In the genomic region with DNA sequence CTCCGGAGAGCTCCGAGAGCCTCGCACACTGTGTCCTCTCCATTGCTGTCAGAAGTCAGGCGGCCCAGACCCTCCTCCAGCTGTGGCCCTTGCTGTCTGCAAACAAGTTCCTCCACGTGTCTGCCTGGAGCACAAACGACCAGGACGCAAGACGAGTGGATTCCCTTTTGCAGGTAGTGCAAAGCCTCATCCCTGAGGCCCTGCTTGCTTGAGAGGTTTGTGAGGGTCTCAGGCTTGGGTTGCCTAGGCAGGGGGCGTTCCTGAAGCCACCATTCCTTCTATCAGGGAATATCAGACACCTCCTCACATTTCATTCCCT, we compare ENCODE assay signal across 9 mouse cellular contexts. TPM values are rescaled to one million over a fixed set of nuclear protein-coding genes. Genes with fewer than 3 reads are reported as not detected.
DNase-seq lines count a peak whose midpoint lies in the region; ATAC-seq lines count a peak whose summit lies in the region.
"Had no signal": no experiment of that assay in that cellular context is flagged by ENCODE, and none has a peak within 500 bp of the region (broad histone marks: within the 10 kb centered on the region; RNA-seq: fewer than 3 reads in every experiment).

No protein-coding gene starts in this region.

- no peak overlapping the region for H3K9ac ChIP-seq in heart, embryonic 14.5 days (ENCODE audit: low read length)
- H3K9ac ChIP-seq in hindbrain, embryonic 13.5 days = peak overlapping the region; percentile 56
- H3K9ac ChIP-seq in midbrain, embryonic 12.5 days (replicated peaks) = no peak overlapping the region

- no peaks in the 10 kb centered on the region for H3K9me3 ChIP-seq in heart, embryonic 14.5 days (ENCODE audit: control insufficient read depth, low read length)
- no peaks in the 10 kb centered on the region for H3K9me3 ChIP-seq in hindbrain, embryonic 13.5 days
- no peaks in the 10 kb centered on the region for H3K9me3 ChIP-seq in midbrain, embryonic 12.5 days

- ATAC-seq in heart, embryonic 14.5 days (ENCODE audit: insufficient number of reproducible peaks, insufficient read depth, low FRiP score, low read depth) = no peak
- ATAC-seq in hindbrain, embryonic 13.5 days (ENCODE audit: low FRiP score) = no peak
- no peak for ATAC-seq in midbrain, embryonic 12.5 days (ENCODE audit: low FRiP score, low read depth)
- ATAC-seq in inflammation-experienced regulatory T-cells, adult 6 months = no peak

- peak overlapping the region; percentile 74 for H3K4me2 ChIP-seq in heart, embryonic 14.5 days (ENCODE audit: low read length)
- H3K4me2 ChIP-seq in hindbrain, embryonic 13.5 days = peak overlapping the region; percentile 76
- H3K4me2 ChIP-seq in midbrain, embryonic 12.5 days (replicated peaks) = peak overlapping the region; percentile 64

- no peak overlapping the region for H3K27ac ChIP-seq in heart, embryonic 14.5 days (replicated peaks in 1 of 2; ENCODE audit: control insufficient read depth in 1 of 2, insufficient read depth in 1 of 2, low read depth in 2 of 2, low read length in 2 of 2)
- H3K27ac ChIP-seq in hindbrain, embryonic 13.5 days = no peak overlapping the region
- no peak overlapping the region for H3K27ac ChIP-seq in midbrain, embryonic 12.5 days (replicated peaks)

- H3K4me3 ChIP-seq in heart, embryonic 14.5 days (ENCODE audit: control insufficient read depth in 1 of 2, insufficient read depth in 1 of 2, low read depth in 1 of 2, low read length in 2 of 2) = peak overlapping the region in 1 of 2 experiments; percentile 31; a peak in 2 of 4 replicates
- peak overlapping the region; percentile 44 for H3K4me3 ChIP-seq in hindbrain, embryonic 13.5 days
- peak overlapping the region; percentile 39 for H3K4me3 ChIP-seq in midbrain, embryonic 12.5 days

- peaks cover 0 to 7% of the 10 kb centered on the region in 2 experiments; a peak in 2 of 4 replicates for H3K4me1 ChIP-seq in heart, embryonic 14.5 days (ENCODE audit: control insufficient read depth in 2 of 2, insufficient read depth in 2 of 2, low read length in 2 of 2)
- peaks cover 11% of the 10 kb centered on the region for H3K4me1 ChIP-seq in hindbrain, embryonic 13.5 days (replicated peaks)
- H3K4me1 ChIP-seq in midbrain, embryonic 12.5 days = peaks cover 8% of the 10 kb centered on the region

- no peak for DNase-seq in heart, postnatal 36 days
- peak; percentile 62 for DNase-seq in R1 (ENCODE audit: low read depth, low spot score)
- no peak for DNase-seq in urinary bladder, postnatal 36 days (ENCODE audit: low spot score in 2 of 2)
- no peak for DNase-seq in adrenal gland, adult 18-20 months (ENCODE audit: low spot score in 2 of 2)

- intact Hi-C loops in heart, postnatal 36 days (cut with DNase I) = no loop called here

- 3% methylated on average over 9 of the region's 9 CpGs for WGBS in heart, embryonic 14.5 days
- 4% methylated on average over 9 of the region's 9 CpGs for WGBS in hindbrain, embryonic 13.5 days
- WGBS in midbrain, embryonic 12.5 days = 7% methylated on average over 9 of the region's 9 CpGs

- peaks cover 34% of the 10 kb centered on the region for H3K27me3 ChIP-seq in heart, embryonic 14.5 days (ENCODE audit: control insufficient read depth, insufficient read depth, low read length)
- peaks cover 74% of the 10 kb centered on the region for H3K27me3 ChIP-seq in hindbrain, embryonic 13.5 days
- peaks cover 64% of the 10 kb centered on the region for H3K27me3 ChIP-seq in midbrain, embryonic 12.5 days

- H3K36me3 ChIP-seq in heart, embryonic 14.5 days (ENCODE audit: control insufficient read depth, insufficient read depth, low read length) = no peaks in the 10 kb centered on the region
- no peaks in the 10 kb centered on the region for H3K36me3 ChIP-seq in hindbrain, embryonic 13.5 days
- H3K36me3 ChIP-seq in midbrain, embryonic 12.5 days = no peaks in the 10 kb centered on the region

RNA-seq across cellular contexts. Expression of a gene that starts 0.3 kb away (rescaled TPM):
- not detected in 2 replicates for polyA plus RNA-seq in heart, embryonic 14.5 days (2014; fragmentation: Nextera tagmentation; extraction: Ambion mirVana)
- total RNA-seq in heart, postnatal 36 days (2021) = not detected
- polyA plus RNA-seq in hindbrain, embryonic 13.5 days (2015; fragmentation: Nextera tagmentation; extraction: Ambion mirVana) = 0.10 and 0.17 TPM in 2 replicates
- polyA plus RNA-seq in midbrain, embryonic 12.5 days (2016; fragmentation: Nextera tagmentation; extraction: Ambion mirVana) = 0.27 TPM in 1 of 2 replicates, not detected in the other
- under 1 TPM in 1 of 2 experiments, not detected in 1; 0.16 TPM for total RNA-seq in adrenal gland, adult 18-20 months (2021)
- polyA plus RNA-seq in inflammation-experienced regulatory T-cells, adult 6 months (2017; shearing (Covaris generic)) = 1 to 10 TPM in 1 of 3 experiments, not detected in 2; 1.1 TPM

RNA-seq across cellular contexts. Expression of a gene that starts 10.8 kb away (rescaled TPM):
- polyA plus RNA-seq in heart, embryonic 14.5 days (2014; fragmentation: Nextera tagmentation; extraction: Ambion mirVana) = 0.63 and 0.86 TPM in 2 replicates
- under 1 TPM; 0.19 to 0.22 TPM for total RNA-seq in heart, postnatal 36 days (2021)
- polyA plus RNA-seq in hindbrain, embryonic 13.5 days (2015; fragmentation: Nextera tagmentation; extraction: Ambion mirVana) = 3.0 and 3.5 TPM in 2 replicates
- polyA plus RNA-seq in midbrain, embryonic 12.5 days (2016; fragmentation: Nextera tagmentation; extraction: Ambion mirVana) = 5.6 and 6.9 TPM in 2 replicates
- 1 to 10 TPM in 1 of 2 experiments, under 1 TPM in 1; 0.63 to 1.6 TPM for total RNA-seq in adrenal gland, adult 18-20 months (2021)
- polyA plus RNA-seq in inflammation-experienced regulatory T-cells, adult 6 months (2017; shearing (Covaris generic)) = 1 to 10 TPM in 2 of 3 experiments, under 1 TPM in 1; 0.47 to 3.1 (median 3.1) TPM

RNA-seq across cellular contexts. Expression of a gene that starts 37.0 kb away (rescaled TPM):
- polyA plus RNA-seq in heart, embryonic 14.5 days (2014; fragmentation: Nextera tagmentation; extraction: Ambion mirVana) = 6.4 and 8.5 TPM in 2 replicates
- 1 to 10 TPM; 1.7 to 2.8 TPM for total RNA-seq in heart, postnatal 36 days (2021)
- polyA plus RNA-seq in hindbrain, embryonic 13.5 days (2015; fragmentation: Nextera tagmentation; extraction: Ambion mirVana) = 63.3 and 69.2 TPM in 2 replicates
- polyA plus RNA-seq in midbrain, embryonic 12.5 days (2016; fragmentation: Nextera tagmentation; extraction: Ambion mirVana) = 30.9 and 32.6 TPM in 2 replicates
- 1 to 10 TPM; 5.5 to 7.6 TPM for total RNA-seq in adrenal gland, adult 18-20 months (2021)
- 10 to 100 TPM in 2 of 3 experiments, 1 to 10 TPM in 1; 9.8 to 14.1 (median 11.4) TPM for polyA plus RNA-seq in inflammation-experienced regulatory T-cells, adult 6 months (2017; shearing (Covaris generic))
- total RNA-seq: hematopoietic stem cell, adult 5-6 weeks had no signal
